13 mouse cellular contexts compared by ENCODE assay signal in genomic region chr1:170580485-170581110, GRCm38 (mm10). TPM values are rescaled to one million over a fixed set of nuclear protein-coding genes. Genes with fewer than 3 reads are reported as not detected.
DNase-seq lines count a peak whose midpoint lies in the region; ATAC-seq and TF ChIP-seq lines count a peak whose summit lies in the region.
"Had no signal": no experiment of that assay in that cellular context is flagged by ENCODE, and none has a peak within 500 bp of the region (broad histone marks: within the 10 kb centered on the region; RNA-seq: fewer than 3 reads in every experiment).

No protein-coding gene starts in this region.

- WGBS in heart, embryonic 14.5 days: 36% methylated on average over 13 of the region's 13 CpGs
- WGBS in embryonic facial prominence, embryonic 12.5 days: 32% methylated on average over 13 of the region's 13 CpGs

- peaks cover 6% of the 10 kb centered on the region for H3K9me3 ChIP-seq in heart, embryonic 14.5 days (ENCODE audit: control insufficient read depth, low read length)
- H3K9me3 ChIP-seq in embryonic facial prominence, embryonic 12.5 days: no peaks in the 10 kb centered on the region
- H3K9me3 ChIP-seq: lung, embryonic 15.5 days had no signal

- TF ChIP-seq CTCF in layer of hippocampus, adult 2 months (conservative IDR thresholded peaks at IDR 0.05): no peak

- peaks cover 17 to 33% of the 10 kb centered on the region in 2 experiments; a peak in 3 of 4 replicates for H3K4me1 ChIP-seq in heart, embryonic 14.5 days (ENCODE audit: control insufficient read depth in 2 of 2, insufficient read depth in 2 of 2, low read length in 2 of 2)
- peaks cover 30% of the 10 kb centered on the region for H3K4me1 ChIP-seq in embryonic facial prominence, embryonic 12.5 days

- ATAC-seq in heart, embryonic 14.5 days (ENCODE audit: insufficient number of reproducible peaks, insufficient read depth, low FRiP score, low read depth): no peak
- ATAC-seq in embryonic facial prominence, embryonic 12.5 days (ENCODE audit: insufficient number of reproducible peaks, insufficient read depth, low FRiP score, low TSS enrichment): no peak
- ATAC-seq in erythroblast, adult 5-6 weeks (replicated peaks; ENCODE audit: low FRiP score, poor library complexity, severe bottlenecking): 0 out of 2 replicates have a peak, but pooled peaks have one; percentile 21

- H3K9ac ChIP-seq in heart, embryonic 14.5 days (ENCODE audit: low read length): no peak overlapping the region
- no peak overlapping the region for H3K9ac ChIP-seq in embryonic facial prominence, embryonic 12.5 days
- H3K9ac ChIP-seq: hindbrain, embryonic 14.5 days; lung, embryonic 15.5 days had no signal

- DNase-seq in heart, adult 18-20 months: no peak
- DNase-seq in layer of hippocampus, adult 2 months (ENCODE audit: low spot score in 2 of 2): no peak
- DNase-seq in layer of hippocampus, adult 8-10 months (ENCODE audit: low spot score in 2 of 2): no peak
- no peak for DNase-seq in testis, postnatal 10 days (ENCODE audit: low spot score)
- DNase-seq: adrenal gland, postnatal 36 days; cerebellum, postnatal 25 days; gastrocnemius, postnatal 36 days had no signal

- peak overlapping the region in 1 of 2 experiments; percentile 63; a peak in 1 of 4 replicates for H3K27ac ChIP-seq in heart, embryonic 14.5 days (replicated peaks in 1 of 2; ENCODE audit: control insufficient read depth in 1 of 2, insufficient read depth in 1 of 2, low read depth in 2 of 2, low read length in 2 of 2)
- peak overlapping the region; percentile 55 for H3K27ac ChIP-seq in layer of hippocampus, adult 2 months
- H3K27ac ChIP-seq in embryonic facial prominence, embryonic 12.5 days: 0 out of 2 replicates have a peak overlapping the region, but pooled peaks have one; percentile 11
- H3K27ac ChIP-seq: hindbrain, embryonic 14.5 days; left cerebral cortex, adult 2 months; lung, embryonic 15.5 days had no signal

- H3K4me3 ChIP-seq in heart, embryonic 14.5 days (ENCODE audit: control insufficient read depth in 1 of 2, insufficient read depth in 1 of 2, low read depth in 1 of 2, low read length in 2 of 2): no peak overlapping the region
- no peak overlapping the region for H3K4me3 ChIP-seq in layer of hippocampus, adult 2 months
- H3K4me3 ChIP-seq in embryonic facial prominence, embryonic 12.5 days: no peak overlapping the region
- H3K4me3 ChIP-seq: left cerebral cortex, adult 2 months; lung, embryonic 15.5 days had no signal

- peaks cover 13% of the 10 kb centered on the region for H3K36me3 ChIP-seq in heart, embryonic 14.5 days (ENCODE audit: control insufficient read depth, insufficient read depth, low read length)
- no peaks in the 10 kb centered on the region; the same call in 1 of the 2 replicates for H3K36me3 ChIP-seq in embryonic facial prominence, embryonic 12.5 days
- H3K36me3 ChIP-seq: lung, embryonic 15.5 days had no signal

- peak overlapping the region; percentile 2 for H3K4me2 ChIP-seq in heart, embryonic 14.5 days (ENCODE audit: low read length)
- peak overlapping the region; percentile 15; the same call in 1 of the 2 replicates for H3K4me2 ChIP-seq in embryonic facial prominence, embryonic 12.5 days (replicated peaks)
- H3K4me2 ChIP-seq: hindbrain, embryonic 14.5 days; lung, embryonic 15.5 days had no signal

- no peaks in the 10 kb centered on the region for H3K27me3 ChIP-seq in heart, embryonic 14.5 days (ENCODE audit: control insufficient read depth, insufficient read depth, low read length)
- H3K27me3 ChIP-seq in embryonic facial prominence, embryonic 12.5 days: no peaks in the 10 kb centered on the region
- H3K27me3 ChIP-seq: lung, embryonic 15.5 days had no signal

RNA-seq across cellular contexts. Expression of gene Nos1ap, which starts 9.1 kb away (rescaled TPM):
- 18.3 and 18.5 TPM in 2 replicates for polyA plus RNA-seq in heart, embryonic 14.5 days (2014; fragmentation: Nextera tagmentation; extraction: Ambion mirVana)
- 10 to 100 TPM; 17.4 to 23.6 TPM for total RNA-seq in heart, adult 18-20 months (2021)
- 100 to 1,000 TPM; 207 to 209 TPM for total RNA-seq in layer of hippocampus, adult 2 months (2021)
- 100 to 1,000 TPM; 191 to 254 (median 220) TPM for total RNA-seq in layer of hippocampus, adult 8-10 months (2022)
- 10.9 and 11.1 TPM in 2 replicates for polyA plus RNA-seq in embryonic facial prominence, embryonic 12.5 days (2016; fragmentation: Nextera tagmentation; extraction: Ambion mirVana)
- total RNA-seq in erythroblast, adult 5-6 weeks (2015; ENCODE audit: low replicate concordance): 23.4 and 25.4 TPM in 2 replicates
- 22.6 and 26.9 TPM in 2 replicates for total RNA-seq in erythroblast, adult 5-6 weeks (2017; ENCODE audit: low replicate concordance)

Comparison
In these comparisons a context has a peak if more than half of its experiments do, and no peak if none do; other contexts are left out.
1. RNA of gene Nos1ap, which starts 9.1 kb away (total RNA-seq): 191 to 254 TPM in layer of hippocampus, adult 8-10 months and 207 to 209 TPM in layer of hippocampus, adult 2 months; 22.6 to 26.9 TPM in erythroblast, adult 5-6 weeks and 17.4 to 23.6 TPM in heart, adult 18-20 months; every median in the first group is over 4 times any median in the second.